Mouse (Mus musculus) monocyte, adult 5-6 weeks (primary cell): ENCODE data around the gene Vmn2r93. TPM values are rescaled to one million over a fixed set of nuclear protein-coding genes. Genes with fewer than 3 reads are reported as not detected.

Experiments
- ATAC-seq: fragments of 153-309, 156-312 bp; replicated peaks from 2 replicates; pipeline ENCODE4 v1.8.0; 2017; ENCODE audit warnings: mild to moderate bottlenecking; ENCODE audit not compliant: low TSS enrichment, insufficient number of reproducible peaks, severe bottlenecking, poor library complexity, low FRiP score
- total RNA-seq: library from RNA; stranded (forward); fragments of 200-1000, 200-491, 200-594 nt; gene quantifications from 3 replicates; pipeline ENCODE4 v1.2.3, GENCODE M21; 2017

The Vmn2r93 gene
- not detected in 3 replicates for total RNA-seq

DNA sequence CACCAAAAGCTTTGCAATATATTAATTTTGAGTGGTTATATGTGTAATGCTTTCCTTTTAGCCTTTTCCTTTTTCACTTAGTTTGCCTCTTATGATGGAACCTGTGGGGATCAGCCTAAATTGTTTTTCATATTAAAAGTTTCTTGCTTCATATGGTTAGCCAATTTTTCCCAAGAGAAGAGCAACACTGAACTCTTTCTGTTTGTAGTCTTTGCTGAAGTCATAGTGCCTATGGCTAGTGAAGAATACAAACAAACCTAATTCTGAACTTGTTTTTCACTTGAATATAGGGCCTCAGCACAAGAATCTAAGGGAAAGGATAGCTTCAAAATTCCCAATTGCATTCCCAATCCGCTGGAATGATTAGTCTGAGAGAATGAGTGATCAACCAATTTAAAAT is at the start of gene Vmn2r93:
TSS of gene Vmn2r93 (plus strand) at position 301 of the 400 bp plus-strand sequence.
- ATAC-seq, result no peak

DNA sequence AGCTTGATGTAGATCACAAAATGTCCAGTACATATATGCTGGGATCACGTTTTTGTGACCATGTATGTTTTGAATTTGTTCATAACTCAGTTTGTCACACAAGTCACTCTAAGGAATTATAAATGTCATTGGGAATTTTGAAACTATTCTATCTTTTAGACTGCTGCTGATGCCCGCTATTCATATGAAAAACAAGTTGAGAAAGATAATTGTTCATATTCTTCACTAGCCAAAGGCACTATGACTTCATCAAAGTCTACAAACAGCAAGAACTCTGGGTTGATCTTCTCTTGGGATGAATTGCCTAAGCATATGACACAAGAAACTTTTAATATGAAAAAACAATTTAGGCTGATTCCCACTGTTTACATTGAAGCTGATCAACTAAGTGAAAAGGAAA is 20.2 kb upstream of the Vmn2r93 start, which contains the start of gene Vmn2r94:
TSS of gene Vmn2r94 (minus strand) at position 101 of the 400 bp plus-strand sequence.
- ATAC-seq, result no peak

DNA sequence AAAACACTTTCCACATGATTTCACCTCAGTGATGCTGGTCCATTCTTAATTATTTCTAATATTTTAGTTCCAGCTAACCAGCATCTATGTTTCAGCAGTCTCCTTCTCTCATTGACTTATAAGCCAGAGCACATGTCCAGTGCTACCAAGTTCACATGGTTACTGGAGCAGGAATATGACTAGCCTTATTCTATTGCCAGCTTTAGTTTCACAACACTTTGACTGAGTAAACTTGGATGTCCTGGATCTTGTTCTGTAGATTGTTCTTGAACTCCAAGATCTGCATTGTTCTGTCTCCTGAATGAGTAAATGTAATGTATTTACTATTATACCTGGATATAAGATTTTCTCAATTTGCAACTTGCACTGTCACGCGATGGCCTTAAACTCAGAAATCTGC is 25.1 kb downstream of the Vmn2r93 start:
- ATAC-seq, result no peak

DNA sequence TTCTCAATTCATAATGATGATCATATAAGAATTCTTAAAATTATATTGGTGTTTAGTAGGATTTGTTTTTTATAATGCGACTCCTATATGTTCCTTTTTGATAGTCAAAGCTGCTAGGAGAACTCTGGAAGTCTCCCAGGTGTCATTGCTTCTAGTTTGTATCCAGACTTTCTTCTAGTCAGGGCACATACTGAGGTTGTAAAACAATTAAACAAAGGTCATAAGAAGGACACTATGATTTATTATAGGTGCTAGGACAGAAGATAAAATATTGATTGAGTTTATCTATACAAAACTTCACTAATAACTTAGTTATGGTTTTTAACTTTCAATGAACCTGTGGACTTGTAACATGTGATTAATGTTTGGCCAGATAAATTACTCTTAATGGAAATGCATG is 62.1 kb downstream of the Vmn2r93 start:
- ATAC-seq, result no peak

DNA sequence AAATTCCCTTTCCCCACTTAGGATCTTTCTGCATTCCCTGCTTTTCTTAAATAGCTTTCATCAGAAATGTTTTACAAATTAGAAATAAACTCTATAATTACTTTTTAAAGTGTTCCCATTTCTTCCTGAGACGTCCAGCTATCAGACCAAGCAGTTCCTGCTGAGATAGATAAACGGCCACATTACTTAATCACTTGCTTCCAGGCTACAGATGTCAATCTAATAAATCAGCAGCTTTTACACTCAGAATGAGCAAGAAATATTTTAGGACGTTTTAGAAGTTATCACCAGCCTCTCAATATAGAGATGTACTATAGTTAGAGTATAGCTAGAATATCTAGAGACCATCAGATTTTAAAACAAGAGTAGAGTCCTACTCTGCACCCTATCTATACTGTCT is 62.7 kb downstream of the Vmn2r93 start:
- no peak for ATAC-seq

Other genes starting within 250 kb of the Vmn2r93 start
- gene Vmn2r124, start 248.7 kb upstream of the Vmn2r93 start, total RNA-seq, result not detected in 3 replicates
- gene Vmn2r91, start 213.1 kb upstream of the Vmn2r93 start, total RNA-seq, result not detected in 3 replicates
- not detected in 3 replicates for gene Vmn2r92, start 146.2 kb upstream of the Vmn2r93 start, total RNA-seq
- not detected in 3 replicates for gene Vmn2r94, start 20.3 kb upstream of the Vmn2r93 start, total RNA-seq
- not detected in 3 replicates for gene Vmn2r95, start 126.0 kb downstream of the Vmn2r93 start, total RNA-seq